Mouse (Mus musculus) liver (tissue): ENCODE data around the gene Klhl2.

Source experiments
- DNase-seq: peaks from one replicate; pipeline ENCODE4 v3.0.0-alpha.2; 2020; ENCODE audit warnings: mixed read lengths

Gene Klhl2

GRCm38 (mm10) chr8:64690845-64691244 is 159.0 kb downstream of the Klhl2 start:
- DNase-seq, result no peak

- no peak for DNase-seq
Measured at GRCm38 (mm10) chr8:64690306-64690705, 159.5 kb downstream of the Klhl2 start.
